Mouse (Mus musculus) cerebellum, adult 2 months (tissue): ENCODE results near the gene Gnai3.

Experiments
- CTCF ChIP-seq: fragments of 200-500 bp; IDR thresholded peaks from 2 replicates; pipeline ENCODE4 v1.5.1; 2011; ENCODE audit warnings: low read depth, mild to moderate bottlenecking, control low read depth, low read length, moderate library complexity, borderline replicate concordance; ENCODE audit not compliant: insufficient read depth
- POLR2A ChIP-seq: fragments of 200-500 bp; IDR thresholded peaks from 2 replicates; pipeline ENCODE4 v1.6.1; 2011; ENCODE audit warnings: low read length, control low read depth, borderline replicate concordance; ENCODE audit not compliant: insufficient read depth

GRCm38 (mm10) chr3:108174672-108175531 is 29.0 kb upstream of the Gnai3 start:
- TF ChIP-seq CTCF (no peak), POLR2A (no peak)
